Mouse (Mus musculus): ENCODE measurements around the gene Khdc4.

GRCm38 (mm10) chr3:88683814-88684213 lies 1.8 kb upstream of the Khdc4 start:
- no peak for TF ChIP-seq POLR2A (IDR thresholded peaks at IDR 0.05; ENCODE audit: low read depth, low read length)
- TF ChIP-seq CTCF (IDR thresholded peaks at IDR 0.05; ENCODE audit: extremely low read depth, insufficient read length, insufficient replicate concordance, low read depth, low read length): no peak
